Mouse (Mus musculus): ENCODE measurements around the gene Fbxl14. TPM values are rescaled to one million over a fixed set of nuclear protein-coding genes. Genes with fewer than 3 reads are reported as not detected.
A peak's percentile ranks its signal among the peaks of the same experiment; 100 is the strongest.

Fbxl14 gene
- polyA plus RNA-seq, 1 experiment: 30.9 TPM

DNA sequence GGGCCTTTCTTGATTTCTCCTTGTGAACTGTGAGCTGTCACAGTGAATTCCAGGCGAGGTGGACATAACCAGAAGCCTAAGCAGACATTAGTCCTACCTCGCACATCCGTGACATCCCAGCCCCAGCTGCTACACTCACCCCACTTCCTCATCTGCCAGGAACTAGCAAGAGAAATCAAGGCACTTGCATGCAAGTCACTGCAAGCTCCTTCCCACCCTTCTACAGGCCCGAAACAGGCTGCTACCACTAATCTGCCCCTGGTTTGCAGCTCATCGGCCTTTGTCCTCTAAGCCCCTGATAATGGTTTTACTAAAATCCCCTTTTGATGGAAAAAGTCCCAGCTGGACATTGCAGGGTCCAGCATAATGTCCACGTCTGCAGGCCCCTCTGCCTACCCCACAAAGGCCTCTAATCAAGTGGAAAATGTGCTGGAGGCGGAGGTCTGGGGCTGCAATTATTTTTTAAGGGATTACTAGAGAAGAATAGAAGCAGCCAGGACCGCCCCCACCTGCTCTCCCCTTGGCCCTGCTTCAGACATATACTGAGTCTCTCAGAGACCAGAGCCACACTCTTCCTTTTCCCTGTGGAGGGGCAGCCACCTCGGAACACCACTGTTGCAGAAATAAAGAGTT, 12.6 kb downstream of the Fbxl14 start:
- DNase-seq (ENCODE audit: extremely low spot score in 1 of 2, low spot score in 1 of 2): no peak

- no peak for DNase-seq (ENCODE audit: extremely low spot score in 1 of 2, low spot score in 1 of 2)
Measured at GRCm38 (mm10) chr6:119492630-119493014, 13.2 kb downstream of the Fbxl14 start.

- DNase-seq (ENCODE audit: extremely low spot score in 1 of 2, low spot score in 1 of 2): no peak
Measured at GRCm38 (mm10) chr6:119499271-119499670, 19.8 kb downstream of the Fbxl14 start.

- no peak for DNase-seq (ENCODE audit: extremely low spot score in 1 of 2, low spot score in 1 of 2)
Measured at GRCm38 (mm10) chr6:119500086-119500485, 20.6 kb downstream of the Fbxl14 start.

- no peak for DNase-seq (ENCODE audit: extremely low spot score in 1 of 2, low spot score in 1 of 2)
Measured at GRCm38 (mm10) chr6:119502031-119502430, 22.6 kb downstream of the Fbxl14 start.

GRCm38 (mm10) chr6:119504756-119505155, 25.3 kb downstream of the Fbxl14 start:
- DNase-seq (ENCODE audit: extremely low spot score in 1 of 2, low spot score in 1 of 2): no peak

- no peak for DNase-seq (ENCODE audit: extremely low spot score in 1 of 2, low spot score in 1 of 2)
Measured at GRCm38 (mm10) chr6:119505525-119506225, 26.2 kb downstream of the Fbxl14 start.

GRCm38 (mm10) chr6:119508221-119508620, 28.8 kb downstream of the Fbxl14 start:
- no peak for DNase-seq (ENCODE audit: extremely low spot score in 1 of 2, low spot score in 1 of 2)

- DNase-seq (ENCODE audit: extremely low spot score in 1 of 2, low spot score in 1 of 2): no peak
Measured at GRCm38 (mm10) chr6:119508634-119509375, 29.3 kb downstream of the Fbxl14 start.

DNA sequence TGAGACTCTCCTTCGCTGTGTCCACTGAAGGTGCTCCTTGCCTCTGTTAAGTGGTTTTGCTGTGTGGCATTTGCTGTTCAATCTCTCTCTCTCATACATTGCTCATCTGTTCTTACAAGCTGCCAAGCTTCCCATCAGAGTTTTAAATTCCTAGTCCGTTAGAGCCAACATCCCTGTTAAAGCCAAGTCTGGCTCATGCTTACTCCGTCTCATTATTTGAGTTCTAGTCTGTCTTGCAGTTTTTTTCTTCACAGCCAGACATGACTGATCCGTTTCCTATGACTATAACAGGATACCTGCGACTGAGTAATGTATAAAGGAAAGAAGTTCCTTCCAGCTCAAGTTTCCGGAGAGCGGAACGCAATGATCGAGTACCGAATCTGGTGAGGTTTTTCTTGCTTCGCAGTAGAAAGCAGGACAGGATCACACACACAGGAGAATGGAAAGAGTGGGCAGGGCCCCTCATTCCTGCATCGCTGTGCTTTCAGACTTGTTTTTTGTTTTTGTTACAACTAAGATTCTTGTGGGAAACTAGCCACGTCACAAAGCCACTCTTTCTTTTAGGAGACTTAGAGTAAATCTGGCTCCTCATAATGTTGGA, 30.1 kb downstream of the Fbxl14 start:
- DNase-seq (ENCODE audit: extremely low spot score in 1 of 2, low spot score in 1 of 2): no peak

DNA sequence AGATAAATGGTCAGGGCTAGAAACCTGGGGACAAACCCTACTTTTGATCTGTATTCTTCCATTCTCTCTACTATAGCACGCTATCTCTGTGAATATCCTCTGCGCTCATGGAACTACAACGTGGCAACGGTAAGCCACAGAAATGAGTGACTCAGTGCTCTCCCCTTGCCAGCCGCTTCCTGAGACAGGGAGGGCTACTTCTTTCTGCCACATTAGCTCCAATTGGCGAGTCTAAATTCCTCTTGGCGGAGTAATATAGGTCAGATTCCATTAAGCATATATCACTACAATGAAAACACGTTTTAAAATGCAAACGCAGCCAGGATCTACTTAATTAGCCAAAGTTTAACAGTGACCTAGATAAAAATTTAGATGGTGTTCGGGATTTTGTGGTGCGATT, 33.2 kb downstream of the Fbxl14 start:
- DNase-seq (ENCODE audit: extremely low spot score in 1 of 2, low spot score in 1 of 2): no peak

GRCm38 (mm10) chr6:119513452-119513851, 34.0 kb downstream of the Fbxl14 start:
- no peak for DNase-seq (ENCODE audit: extremely low spot score in 1 of 2, low spot score in 1 of 2)

DNA sequence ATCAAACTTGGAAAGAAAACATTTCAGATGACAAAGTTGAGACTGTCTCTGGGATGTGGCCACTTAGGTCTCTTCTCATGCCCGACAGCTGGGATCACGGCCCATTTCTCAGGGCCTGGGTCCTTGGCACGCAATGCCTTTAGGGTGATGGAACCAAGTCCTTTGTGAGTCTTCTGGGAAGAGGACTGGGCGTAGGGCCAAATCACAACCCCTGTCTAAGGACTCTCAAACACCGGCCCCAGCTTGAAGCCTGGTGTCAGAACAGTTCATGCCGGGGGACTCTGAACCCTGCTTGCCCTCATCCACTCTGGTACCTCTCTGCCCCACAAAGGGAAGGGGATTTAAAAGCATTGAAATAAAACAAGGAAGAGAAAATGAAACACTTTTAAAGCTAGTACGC, 34.6 kb downstream of the Fbxl14 start:
- DNase-seq (ENCODE audit: extremely low spot score in 1 of 2, low spot score in 1 of 2): no peak

- no peak for DNase-seq (ENCODE audit: extremely low spot score in 1 of 2, low spot score in 1 of 2)
Measured at GRCm38 (mm10) chr6:119520731-119521130, 41.3 kb downstream of the Fbxl14 start.

GRCm38 (mm10) chr6:119521482-119521900, 42.0 kb downstream of the Fbxl14 start:
- peak; percentile 52 to 79 for DNase-seq (ENCODE audit: extremely low spot score in 1 of 2, low spot score in 1 of 2)

GRCm38 (mm10) chr6:119521931-119522391, 42.5 kb downstream of the Fbxl14 start:
- DNase-seq (ENCODE audit: extremely low spot score in 1 of 2, low spot score in 1 of 2): peak; percentile 19 to 61

DNA sequence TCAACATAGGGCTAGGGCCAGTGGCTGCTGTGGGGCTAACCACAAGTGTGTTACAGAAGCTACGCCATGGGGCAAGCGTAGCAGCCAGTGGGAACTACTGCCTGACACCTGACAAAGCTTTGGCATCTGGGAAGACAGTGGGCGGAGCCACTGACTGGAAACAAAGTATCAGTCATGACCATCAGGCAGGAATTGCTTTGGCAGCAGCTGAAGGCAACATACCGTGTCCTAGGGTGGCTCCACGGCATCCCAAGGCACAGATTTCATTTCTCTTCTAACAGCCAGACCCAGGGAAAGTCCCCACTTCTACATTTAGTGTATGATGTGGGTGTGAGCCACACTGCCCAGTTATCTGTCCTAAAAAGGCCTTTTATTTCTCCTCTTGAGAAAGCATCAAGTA, 47.0 kb downstream of the Fbxl14 start:
- DNase-seq (ENCODE audit: extremely low spot score in 1 of 2, low spot score in 1 of 2): no peak

DNA sequence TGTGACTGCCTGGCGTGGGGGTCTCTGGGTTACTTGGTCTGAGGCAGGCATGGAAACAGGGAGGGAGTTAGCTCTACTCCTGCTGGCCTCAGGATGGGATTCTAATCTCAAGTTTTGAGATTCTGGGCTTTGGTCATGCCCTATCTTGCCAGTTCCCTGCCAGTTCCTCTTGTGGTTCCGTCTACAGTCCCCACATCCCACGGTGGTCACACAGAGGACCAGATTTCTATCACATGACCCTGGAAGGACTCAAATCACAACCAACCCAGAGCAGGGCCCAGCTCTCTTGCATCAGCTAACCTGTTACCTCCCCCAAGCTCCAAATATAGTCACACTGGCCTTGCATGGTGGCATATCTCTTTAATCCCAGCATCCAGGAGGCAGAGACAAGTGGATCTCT, 50.2 kb downstream of the Fbxl14 start:
- no peak for DNase-seq (ENCODE audit: extremely low spot score in 1 of 2, low spot score in 1 of 2)

Data from frontal cortex, adult 2 months (tissue).